Mouse (Mus musculus): ENCODE measurements around the gene Rabgap1l. TPM values are rescaled to one million over a fixed set of nuclear protein-coding genes. Genes with fewer than 3 reads are reported as not detected.
A peak's percentile ranks its signal among the peaks of the same experiment; 100 is the strongest.

Rabgap1l gene
- total and polyA plus RNA-seq, 2 experiments from 2014 or later = 34.1 to 110 TPM

- ATAC-seq (ENCODE audit: low FRiP score) = no peak
- no peak overlapping the region for H3K4me2 ChIP-seq (ENCODE audit: low read depth, low read length, poor library complexity, severe bottlenecking)
- WGBS = 86% methylated on average over 3 of the region's 3 CpGs
- H3K9me3 ChIP-seq (ENCODE audit: low read length) = no peaks in the 10 kb centered on the region
- no peaks in the 10 kb centered on the region for H3K4me1 ChIP-seq (ENCODE audit: insufficient read depth, low read length)
- DNase-seq (ENCODE audit: low spot score) = no peak
- H3K27ac ChIP-seq (ENCODE audit: low read depth, low read length) = no peak overlapping the region
- TF ChIP-seq CTCF (IDR thresholded peaks at IDR 0.05) = no peak
- H3K27me3 ChIP-seq (ENCODE audit: insufficient read depth, low read length) = no peaks in the 10 kb centered on the region
- no peak overlapping the region for H3K4me3 ChIP-seq (ENCODE audit: low read depth, low read length)
- H3K36me3 ChIP-seq (ENCODE audit: insufficient read depth, low read length) = no peaks in the 10 kb centered on the region
- H3K9ac ChIP-seq (replicated peaks; ENCODE audit: low read length, poor library complexity, severe bottlenecking) = no peak overlapping the region
Measured at GRCm38 (mm10) chr1:160297701-160298100, 495.3 kb downstream of the Rabgap1l start.

DNA sequence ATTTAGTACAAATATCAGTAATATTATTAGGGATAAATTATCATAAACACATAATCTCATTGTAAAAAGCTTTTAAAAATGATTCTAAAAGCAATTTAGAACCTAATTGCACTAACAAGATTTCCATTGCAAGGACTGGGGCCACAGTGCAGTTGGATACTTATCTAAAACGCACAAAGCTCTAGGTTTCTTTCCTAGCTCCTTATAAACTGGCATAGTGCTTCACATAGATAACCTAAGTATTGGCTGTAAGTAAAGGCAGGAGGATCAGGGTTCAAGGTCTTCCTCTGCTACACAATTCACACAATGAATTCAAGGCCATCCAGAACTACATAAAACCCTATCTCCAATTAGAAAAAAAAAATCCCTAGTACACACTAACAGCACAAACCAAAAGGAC is 497.7 kb downstream of the Rabgap1l start:
- Histone ChIP-seq H3K4me2 (ENCODE audit: low read depth, low read length, poor library complexity, severe bottlenecking) (no peak overlapping the region), H3K4me3 (ENCODE audit: low read depth, low read length) (no peak overlapping the region), H3K9ac (replicated peaks; ENCODE audit: low read length, poor library complexity, severe bottlenecking) (no peak overlapping the region), H3K4me1 (ENCODE audit: insufficient read depth, low read length) (no peaks in the 10 kb centered on the region), H3K9me3 (ENCODE audit: low read length) (no peaks in the 10 kb centered on the region), H3K36me3 (ENCODE audit: insufficient read depth, low read length) (no peaks in the 10 kb centered on the region), H3K27me3 (ENCODE audit: insufficient read depth, low read length) (no peaks in the 10 kb centered on the region), H3K27ac (ENCODE audit: low read depth, low read length) (no peak overlapping the region)
- no peak for DNase-seq (ENCODE audit: low spot score)
- TF ChIP-seq CTCF (IDR thresholded peaks at IDR 0.05) = no peak
- 89% methylated on average over 1 of the region's 1 CpGs for WGBS
- no peak for ATAC-seq (ENCODE audit: low FRiP score)

GRCm38 (mm10) chr1:160293488-160293887 is 499.5 kb downstream of the Rabgap1l start:
- ATAC-seq (ENCODE audit: low FRiP score) (no peak), DNase-seq (ENCODE audit: low spot score) (no peak)
- TF ChIP-seq CTCF (IDR thresholded peaks at IDR 0.05) = no peak
- H3K9ac ChIP-seq (replicated peaks; ENCODE audit: low read length, poor library complexity, severe bottlenecking) = no peak overlapping the region
- H3K4me1 ChIP-seq (ENCODE audit: insufficient read depth, low read length) = no peaks in the 10 kb centered on the region
- no peaks in the 10 kb centered on the region for H3K9me3 ChIP-seq (ENCODE audit: low read length)
- H3K27ac ChIP-seq (ENCODE audit: low read depth, low read length) = no peak overlapping the region
- H3K27me3 ChIP-seq (ENCODE audit: insufficient read depth, low read length) = no peaks in the 10 kb centered on the region
- H3K4me3 ChIP-seq (ENCODE audit: low read depth, low read length) = no peak overlapping the region
- WGBS = 81% methylated on average over 3 of the region's 3 CpGs
- no peak overlapping the region for H3K4me2 ChIP-seq (ENCODE audit: low read depth, low read length, poor library complexity, severe bottlenecking)
- H3K36me3 ChIP-seq (ENCODE audit: insufficient read depth, low read length) = no peaks in the 10 kb centered on the region

- Histone ChIP-seq H3K9me3 (ENCODE audit: low read length) (no peaks in the 10 kb centered on the region), H3K4me1 (ENCODE audit: insufficient read depth, low read length) (no peaks in the 10 kb centered on the region), H3K36me3 (ENCODE audit: insufficient read depth, low read length) (no peaks in the 10 kb centered on the region), H3K27me3 (ENCODE audit: insufficient read depth, low read length) (no peaks in the 10 kb centered on the region), H3K4me2 (ENCODE audit: low read depth, low read length, poor library complexity, severe bottlenecking) (no peak overlapping the region), H3K4me3 (ENCODE audit: low read depth, low read length) (no peak overlapping the region), H3K27ac (ENCODE audit: low read depth, low read length) (no peak overlapping the region), H3K9ac (replicated peaks; ENCODE audit: low read length, poor library complexity, severe bottlenecking) (no peak overlapping the region)
- ATAC-seq (ENCODE audit: low FRiP score) (no peak), DNase-seq (ENCODE audit: low spot score) (no peak)
- no peak for TF ChIP-seq CTCF (IDR thresholded peaks at IDR 0.05)
- 83% methylated on average over 2 of the region's 2 CpGs for WGBS
Measured at GRCm38 (mm10) chr1:160292058-160292457, 501.0 kb downstream of the Rabgap1l start.

- Histone ChIP-seq H3K27ac (ENCODE audit: low read depth, low read length) (no peak overlapping the region), H3K4me1 (ENCODE audit: insufficient read depth, low read length) (no peaks in the 10 kb centered on the region), H3K27me3 (ENCODE audit: insufficient read depth, low read length) (no peaks in the 10 kb centered on the region), H3K4me2 (ENCODE audit: low read depth, low read length, poor library complexity, severe bottlenecking) (no peak overlapping the region), H3K9ac (replicated peaks; ENCODE audit: low read length, poor library complexity, severe bottlenecking) (no peak overlapping the region), H3K36me3 (ENCODE audit: insufficient read depth, low read length) (no peaks in the 10 kb centered on the region), H3K9me3 (ENCODE audit: low read length) (no peaks in the 10 kb centered on the region), H3K4me3 (ENCODE audit: low read depth, low read length) (no peak overlapping the region)
- ATAC-seq (ENCODE audit: low FRiP score) (no peak), DNase-seq (ENCODE audit: low spot score) (no peak)
- 45% methylated on average over 9 of the region's 9 CpGs for WGBS
- no peak for TF ChIP-seq CTCF (IDR thresholded peaks at IDR 0.05)
Measured at GRCm38 (mm10) chr1:160290242-160290641, 502.8 kb downstream of the Rabgap1l start.

DNA sequence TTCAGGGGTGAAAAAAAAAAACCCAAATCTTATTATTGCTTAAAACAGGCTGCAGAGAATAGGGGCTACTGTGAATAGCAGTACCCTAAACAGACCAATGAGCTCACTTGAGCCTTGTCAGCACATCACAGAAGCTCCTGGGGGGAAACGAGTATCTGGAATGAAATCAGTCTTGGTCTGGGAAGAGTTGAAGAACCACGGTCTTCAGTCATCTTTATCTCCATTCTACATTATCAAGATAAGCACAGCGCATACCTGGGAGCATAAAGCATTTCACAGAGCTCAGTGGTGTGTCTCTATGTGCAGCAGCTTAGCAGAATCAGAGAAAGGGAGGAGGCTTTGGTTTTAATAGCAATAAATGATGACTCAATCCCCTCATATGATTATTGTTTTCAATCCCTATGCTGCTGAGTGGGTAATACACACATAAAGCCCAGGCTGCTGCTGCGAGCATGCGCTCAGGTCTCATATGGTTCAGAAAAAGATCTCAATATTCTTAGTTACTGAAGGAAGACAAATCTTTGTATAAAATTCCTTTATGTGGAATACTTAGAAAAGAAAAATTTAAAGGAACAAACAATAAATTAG is 505.9 kb downstream of the Rabgap1l start:
- ATAC-seq (ENCODE audit: low FRiP score) = no peak
- TF ChIP-seq CTCF (IDR thresholded peaks at IDR 0.05) = no peak
- Histone ChIP-seq H3K4me1 (ENCODE audit: insufficient read depth, low read length) (no peaks in the 10 kb centered on the region), H3K4me2 (ENCODE audit: low read depth, low read length, poor library complexity, severe bottlenecking) (no peak overlapping the region), H3K27ac (ENCODE audit: low read depth, low read length) (peak overlapping the region; percentile 14; the same call in 1 of the 2 replicates), H3K9me3 (ENCODE audit: low read length) (no peaks in the 10 kb centered on the region), H3K36me3 (ENCODE audit: insufficient read depth, low read length) (no peaks in the 10 kb centered on the region), H3K4me3 (ENCODE audit: low read depth, low read length) (no peak overlapping the region), H3K27me3 (ENCODE audit: insufficient read depth, low read length) (no peaks in the 10 kb centered on the region), H3K9ac (replicated peaks; ENCODE audit: low read length, poor library complexity, severe bottlenecking) (no peak overlapping the region)
- DNase-seq (ENCODE audit: low spot score) = peak; percentile 29
- WGBS = 41% methylated on average over 5 of the region's 5 CpGs
